Mouse (Mus musculus): ENCODE data around the gene Itpkb. TPM values are rescaled to one million over a fixed set of nuclear protein-coding genes. Genes with fewer than 3 reads are reported as not detected.
"Not testable (repeated sequence)": the region's sequence is repeated elsewhere in the genome, so short reads cannot be mapped to it uniquely, and the experiment has no call there.

Gene Itpkb
- polyA plus RNA-seq, 1 experiment: 8.0 TPM

GRCm38 (mm10) chr1:180370858-180371652, 40.8 kb downstream of the Itpkb start:
- no peak for TF ChIP-seq CTCF (IDR thresholded peaks at IDR 0.05; ENCODE audit: extremely low read depth, insufficient read depth, low read length)
- Histone ChIP-seq H3K4me1 (ENCODE audit: control insufficient read depth, insufficient read depth, low read length) (peaks cover 4% of the 10 kb centered on the region), H3K27ac (ENCODE audit: insufficient read depth, low read length) (no peak overlapping the region), H3K4me3 (ENCODE audit: insufficient read depth, low read length) (no peak overlapping the region)

DNA sequence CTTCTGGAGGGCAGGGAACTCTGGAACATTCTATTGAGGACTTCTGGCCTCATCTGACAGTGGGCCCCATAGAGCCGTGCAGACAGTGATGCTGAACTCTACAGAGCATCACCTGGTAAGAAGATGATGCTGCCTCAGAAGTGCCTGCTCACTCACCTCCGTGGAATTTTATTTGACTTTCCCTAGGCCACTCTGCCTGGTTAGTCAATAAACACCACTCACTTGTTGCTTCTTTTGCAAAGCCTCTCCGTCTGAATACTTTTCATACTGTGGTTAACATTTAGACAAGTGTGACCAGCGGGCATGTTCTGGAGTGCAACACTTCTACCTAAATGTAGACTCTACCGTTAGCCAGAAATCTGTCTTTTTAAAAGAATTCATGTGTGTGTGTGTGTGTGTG, 42.0 kb downstream of the Itpkb start:
- H3K4me3 ChIP-seq (ENCODE audit: insufficient read depth, low read length); H3K27ac ChIP-seq (ENCODE audit: insufficient read depth, low read length); H3K4me1 ChIP-seq (ENCODE audit: control insufficient read depth, insufficient read depth, low read length): not testable (repeated sequence)

DNA sequence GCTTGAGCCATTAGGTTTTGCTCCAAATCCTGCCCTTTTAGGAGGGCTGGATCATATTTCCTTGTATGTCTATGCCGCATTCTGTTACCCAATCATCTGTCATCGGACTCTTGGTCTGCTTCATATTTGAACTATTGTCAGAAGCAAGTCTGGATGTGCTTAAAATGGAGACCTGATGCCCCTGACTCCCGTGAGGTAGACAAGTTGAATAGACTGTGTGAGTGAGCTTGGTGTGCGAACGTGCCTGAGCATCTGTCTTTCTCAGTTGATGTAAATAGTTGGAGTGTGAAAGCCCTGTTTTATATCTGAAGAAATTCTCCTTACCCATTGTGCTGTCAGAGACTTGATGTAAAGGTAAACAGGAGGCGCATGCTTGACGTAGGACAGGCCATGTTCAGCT, 46.3 kb downstream of the Itpkb start:
- Histone ChIP-seq H3K4me3 (ENCODE audit: insufficient read depth, low read length) (no peak overlapping the region), H3K4me1 (ENCODE audit: control insufficient read depth, insufficient read depth, low read length) (0 out of 2 replicates have a peak, but pooled peaks cover 1% of the 10 kb centered on the region), H3K27ac (ENCODE audit: insufficient read depth, low read length) (no peak overlapping the region)
- no peak for TF ChIP-seq POLR2A (IDR thresholded peaks at IDR 0.05; ENCODE audit: extremely low read depth, insufficient read depth, low read length)

- H3K4me3 ChIP-seq (ENCODE audit: insufficient read depth, low read length): no peak overlapping the region
- H3K27ac ChIP-seq (ENCODE audit: insufficient read depth, low read length): no peak overlapping the region
- TF ChIP-seq POLR2A (IDR thresholded peaks at IDR 0.05; ENCODE audit: extremely low read depth, insufficient read depth, low read length) (no peak), CTCF (IDR thresholded peaks at IDR 0.05; ENCODE audit: extremely low read depth, insufficient read depth, low read length) (no peak)
- peaks cover 3% of the 10 kb centered on the region; the same call in 1 of the 2 replicates for H3K4me1 ChIP-seq (ENCODE audit: control insufficient read depth, insufficient read depth, low read length)
Observed at GRCm38 (mm10) chr1:180379559-180379958, 49.3 kb downstream of the Itpkb start.

DNA sequence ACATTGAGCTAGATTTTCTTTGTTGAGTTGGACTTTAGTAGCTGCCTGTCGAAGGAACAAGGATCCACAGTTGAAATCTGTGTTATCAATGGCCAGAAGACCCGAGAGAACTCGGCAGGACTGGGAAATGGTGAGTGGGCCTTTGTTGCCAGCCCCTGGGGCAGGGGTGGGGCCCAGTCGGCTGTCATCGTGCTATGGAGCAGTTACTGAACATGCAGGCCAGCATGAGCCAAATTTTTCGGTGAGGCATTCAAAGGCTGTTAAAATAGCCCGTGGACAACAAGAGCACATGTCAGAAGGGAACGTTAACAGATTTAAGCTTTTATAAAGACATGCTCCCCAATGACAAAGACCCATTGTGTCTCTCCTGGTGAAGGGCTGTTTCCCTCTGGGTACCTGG, 52.1 kb downstream of the Itpkb start:
- peaks cover 2% of the 10 kb centered on the region; the same call in 1 of the 2 replicates for H3K4me1 ChIP-seq (ENCODE audit: control insufficient read depth, insufficient read depth, low read length)
- TF ChIP-seq CTCF (IDR thresholded peaks at IDR 0.05; ENCODE audit: extremely low read depth, insufficient read depth, low read length): no peak
- no peak for TF ChIP-seq POLR2A (IDR thresholded peaks at IDR 0.05; ENCODE audit: extremely low read depth, insufficient read depth, low read length)
- no peak overlapping the region for H3K4me3 ChIP-seq (ENCODE audit: insufficient read depth, low read length)
- no peak overlapping the region for H3K27ac ChIP-seq (ENCODE audit: insufficient read depth, low read length)

GRCm38 (mm10) chr1:180383884-180384283, 53.6 kb downstream of the Itpkb start:
- Histone ChIP-seq H3K4me3 (ENCODE audit: insufficient read depth, low read length) (no peak overlapping the region), H3K27ac (ENCODE audit: insufficient read depth, low read length) (no peak overlapping the region)
- TF ChIP-seq POLR2A (IDR thresholded peaks at IDR 0.05; ENCODE audit: extremely low read depth, insufficient read depth, low read length): no peak
- TF ChIP-seq CTCF (IDR thresholded peaks at IDR 0.05; ENCODE audit: extremely low read depth, insufficient read depth, low read length): no peak

DNA sequence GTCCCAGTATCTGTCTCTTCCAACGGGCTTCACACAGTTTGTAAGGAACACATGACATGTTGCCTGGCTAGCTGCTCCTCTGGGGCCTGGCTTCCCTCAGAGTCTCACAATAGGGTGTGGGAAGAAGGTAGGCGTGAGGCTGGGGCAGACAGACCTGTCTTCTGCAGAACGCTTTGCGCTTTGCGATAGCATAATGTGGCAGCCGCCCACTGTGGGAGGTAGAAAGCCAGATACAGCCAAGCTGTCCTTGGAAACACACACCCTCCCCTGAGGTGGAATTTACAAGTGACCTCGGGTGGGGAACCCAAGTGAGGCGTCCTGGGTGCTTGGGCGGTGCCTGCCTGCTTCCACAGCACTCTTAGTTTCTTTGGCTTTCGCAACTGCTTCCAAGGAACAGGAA, 54.2 kb downstream of the Itpkb start:
- Histone ChIP-seq H3K27ac (ENCODE audit: insufficient read depth, low read length) (no peak overlapping the region), H3K4me3 (ENCODE audit: insufficient read depth, low read length) (no peak overlapping the region), H3K4me1 (ENCODE audit: control insufficient read depth, insufficient read depth, low read length) (peaks cover 2% of the 10 kb centered on the region; the same call in 1 of the 2 replicates)
- TF ChIP-seq POLR2A (IDR thresholded peaks at IDR 0.05; ENCODE audit: extremely low read depth, insufficient read depth, low read length) (no peak), CTCF (IDR thresholded peaks at IDR 0.05; ENCODE audit: extremely low read depth, insufficient read depth, low read length) (no peak)

More at GRCm38 (mm10) chr1:180383884-180384283, 53.6 kb downstream of the Itpkb start:
- H3K4me1 ChIP-seq (ENCODE audit: control insufficient read depth, insufficient read depth, low read length): peaks cover 2% of the 10 kb centered on the region; the same call in 1 of the 2 replicates

- no peak overlapping the region for H3K27ac ChIP-seq (ENCODE audit: insufficient read depth, low read length)
Observed at GRCm38 (mm10) chr1:180385308-180385707, 55.0 kb downstream of the Itpkb start.

GRCm38 (mm10) chr1:180386951-180387749, 56.9 kb downstream of the Itpkb start:
- peak overlapping the region; percentile 20 for H3K4me3 ChIP-seq (ENCODE audit: insufficient read depth, low read length)
- peak overlapping the region; percentile 39 for H3K27ac ChIP-seq (ENCODE audit: insufficient read depth, low read length)
- peaks cover 2% of the 10 kb centered on the region; the same call in 1 of the 2 replicates for H3K4me1 ChIP-seq (ENCODE audit: control insufficient read depth, insufficient read depth, low read length)
- TF ChIP-seq POLR2A (IDR thresholded peaks at IDR 0.05; ENCODE audit: extremely low read depth, insufficient read depth, low read length) (peak; percentile 66; the same call in 1 of the 2 replicates), CTCF (IDR thresholded peaks at IDR 0.05; ENCODE audit: extremely low read depth, insufficient read depth, low read length) (peak; percentile 68)

More at GRCm38 (mm10) chr1:180385308-180385707, 55.0 kb downstream of the Itpkb start:
- H3K4me1 ChIP-seq (ENCODE audit: control insufficient read depth, insufficient read depth, low read length): peaks cover 2% of the 10 kb centered on the region; the same call in 1 of the 2 replicates
- H3K4me3 ChIP-seq (ENCODE audit: insufficient read depth, low read length): no peak overlapping the region
- TF ChIP-seq POLR2A (IDR thresholded peaks at IDR 0.05; ENCODE audit: extremely low read depth, insufficient read depth, low read length): no peak

Data from cortical plate, adult 2 months (tissue).